Mouse (Mus musculus): ENCODE data around the gene Gm8857. TPM values are rescaled to one million over a fixed set of nuclear protein-coding genes. Genes with fewer than 3 reads are reported as not detected.
"Not testable (repeated sequence)": the region's sequence is repeated elsewhere in the genome, so short reads cannot be mapped to it uniquely, and the experiment has no call there.

The Gm8857 gene
- not detected in 2 replicates for polyA plus RNA-seq (2015; fragmentation: Nextera tagmentation; extraction: Ambion mirVana)

GRCm38 (mm10) chr5:10947505-10947904 lies at the start of gene Gm8857, which contains the start of gene Gm8871:
TSS of gene Gm8857 (plus strand) at chr5:10947807.
TSS of gene Gm8871 (plus strand) at chr5:10947805.
- not testable (repeated sequence) for H3K9ac ChIP-seq; H3K9me3 ChIP-seq (replicated peaks); H3K27me3 ChIP-seq; ATAC-seq (replicated peaks; ENCODE audit: insufficient number of reproducible peaks, insufficient read depth, low FRiP score, low read depth); H3K27ac ChIP-seq; H3K36me3 ChIP-seq; H3K4me1 ChIP-seq (replicated peaks); H3K4me2 ChIP-seq; H3K4me3 ChIP-seq
- WGBS = 44% methylated on average over 2 of the region's 3 CpGs

GRCm38 (mm10) chr5:10953512-10953911 lies 5.9 kb downstream of the Gm8857 start:
- H3K4me3 ChIP-seq; H3K9ac ChIP-seq; H3K9me3 ChIP-seq (replicated peaks); ATAC-seq (replicated peaks; ENCODE audit: insufficient number of reproducible peaks, insufficient read depth, low FRiP score, low read depth); H3K27ac ChIP-seq; H3K4me1 ChIP-seq (replicated peaks); H3K36me3 ChIP-seq; H3K4me2 ChIP-seq; H3K27me3 ChIP-seq: not testable (repeated sequence)
- WGBS = 74% methylated on average over 2 of the region's 2 CpGs

- H3K27me3 ChIP-seq; H3K4me2 ChIP-seq; H3K4me3 ChIP-seq; ATAC-seq (replicated peaks; ENCODE audit: insufficient number of reproducible peaks, insufficient read depth, low FRiP score, low read depth); H3K4me1 ChIP-seq (replicated peaks); H3K27ac ChIP-seq; H3K36me3 ChIP-seq; H3K9me3 ChIP-seq (replicated peaks); H3K9ac ChIP-seq: not testable (repeated sequence)
- WGBS = 78% methylated on average over 6 of the region's 8 CpGs
Measured at GRCm38 (mm10) chr5:10958057-10958456, 10.4 kb downstream of the Gm8857 start.

Other genes with a start within 250 kb of the Gm8857 start
- not detected in 2 replicates for gene Gm8871, start within 50 bp of the Gm8857 start, polyA plus RNA-seq (2015; fragmentation: Nextera tagmentation; extraction: Ambion mirVana)
- gene Gm8879, start 179.8 kb downstream of the Gm8857 start, polyA plus RNA-seq (2015; fragmentation: Nextera tagmentation; extraction: Ambion mirVana) = not detected in 2 replicates
- not detected in 2 replicates for gene Gm5861, start 235.3 kb downstream of the Gm8857 start, polyA plus RNA-seq (2015; fragmentation: Nextera tagmentation; extraction: Ambion mirVana)

All from heart, embryonic 15.5 days (tissue).